In the genomic region with DNA sequence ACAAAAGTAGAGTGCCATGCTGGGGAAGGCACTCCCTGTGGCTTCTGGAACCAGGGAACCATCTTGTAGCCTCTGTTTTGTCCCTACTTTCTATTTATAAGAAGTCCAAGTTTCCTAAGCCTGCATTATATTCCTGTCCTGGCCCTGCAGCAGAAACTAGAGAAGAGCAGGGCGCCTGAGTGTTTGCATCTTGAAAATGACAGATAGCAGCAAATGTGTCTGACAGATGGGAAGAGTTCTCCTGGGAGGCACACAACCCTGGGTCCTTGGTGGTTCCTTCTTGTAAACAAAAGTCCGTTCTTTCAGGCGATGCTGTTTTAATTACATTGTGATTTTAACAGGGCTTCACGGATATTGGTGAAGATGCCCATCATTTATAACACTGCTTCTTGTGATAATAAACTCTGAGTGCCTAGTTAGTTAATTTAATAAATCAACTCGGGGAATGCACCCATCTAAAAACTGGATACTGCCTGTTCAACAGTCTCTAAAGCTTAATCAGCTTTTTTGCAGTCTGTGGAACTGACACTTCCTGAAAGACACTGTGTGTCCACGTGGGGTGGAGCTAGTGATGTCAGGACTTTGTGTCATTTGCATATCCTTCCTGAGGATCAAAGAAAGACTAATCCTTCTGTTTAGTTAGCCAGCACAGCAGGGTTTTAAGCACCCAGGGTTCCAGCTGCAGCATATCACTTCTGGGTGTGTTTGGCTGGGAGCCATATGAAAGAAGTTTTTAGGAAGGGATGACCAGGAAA, we compare ENCODE assay signal across 12 mouse cellular contexts.
DNase-seq lines count a peak whose midpoint lies in the region; ATAC-seq lines count a peak whose summit lies in the region.
"Had no signal": no experiment of that assay in that cellular context is flagged by ENCODE, and none has a peak within 500 bp of the region (broad histone marks: within the 10 kb centered on the region; RNA-seq: fewer than 3 reads in every experiment).

No protein-coding gene starts in this region.

- no peaks in the 10 kb centered on the region for H3K9me3 ChIP-seq in embryonic facial prominence, embryonic 14.5 days (ENCODE audit: control insufficient read depth, low read length)
- no peaks in the 10 kb centered on the region for H3K9me3 ChIP-seq in embryonic facial prominence, embryonic 10.5 days
- H3K9me3 ChIP-seq in kidney, embryonic 14.5 days (ENCODE audit: control insufficient read depth, low read length) = no peaks in the 10 kb centered on the region
- H3K9me3 ChIP-seq: heart, embryonic 15.5 days; liver, embryonic 13.5 days; megakaryocyte, embryonic 14.5 days; neural tube, embryonic 15.5 days had no signal

- H3K4me3 ChIP-seq in embryonic facial prominence, embryonic 14.5 days (ENCODE audit: low read depth, low read length) = no peak overlapping the region
- H3K4me3 ChIP-seq in embryonic facial prominence, embryonic 10.5 days = no peak overlapping the region
- no peak overlapping the region for H3K4me3 ChIP-seq in kidney, embryonic 14.5 days (ENCODE audit: low read length)
- H3K4me3 ChIP-seq: heart, embryonic 15.5 days; liver, embryonic 13.5 days; megakaryocyte, embryonic 14.5 days; neural tube, embryonic 15.5 days had no signal

- no peaks in the 10 kb centered on the region for H3K27me3 ChIP-seq in embryonic facial prominence, embryonic 14.5 days (replicated peaks; ENCODE audit: control insufficient read depth, insufficient read depth, low read length)
- H3K27me3 ChIP-seq in embryonic facial prominence, embryonic 10.5 days (replicated peaks; ENCODE audit: low read depth, poor library complexity, severe bottlenecking) = no peaks in the 10 kb centered on the region
- H3K27me3 ChIP-seq in kidney, embryonic 14.5 days (ENCODE audit: control insufficient read depth, insufficient read depth, low read length) = no peaks in the 10 kb centered on the region
- H3K27me3 ChIP-seq: heart, embryonic 15.5 days; liver, embryonic 13.5 days; megakaryocyte, embryonic 14.5 days; neural tube, embryonic 15.5 days had no signal

- peak; percentile 67; the same call in 1 of the 2 replicates for ATAC-seq in embryonic facial prominence, embryonic 14.5 days (ENCODE audit: low read depth)
- peak; percentile 62; the same call in 1 of the 2 replicates for ATAC-seq in kidney, embryonic 14.5 days (ENCODE audit: low FRiP score, low TSS enrichment)
- ATAC-seq in megakaryocyte progenitor cell, adult 5-6 weeks (replicated peaks; ENCODE audit: poor library complexity) = peak; percentile 74
- no peak for ATAC-seq in inflammation-experienced regulatory T-cells, adult 6 months

- no peak overlapping the region for H3K9ac ChIP-seq in embryonic facial prominence, embryonic 14.5 days (ENCODE audit: low read depth, low read length)
- no peak overlapping the region for H3K9ac ChIP-seq in kidney, embryonic 14.5 days (ENCODE audit: low read depth, low read length)
- H3K9ac ChIP-seq: heart, embryonic 15.5 days; liver, embryonic 13.5 days; neural tube, embryonic 15.5 days had no signal

- peak; percentile 62 for DNase-seq in embryonic facial prominence, embryonic 14.5 days (ENCODE audit: low spot score)
- no peak for DNase-seq in embryonic facial prominence, embryonic 10.5 days (ENCODE audit: low spot score)
- no peak for DNase-seq in kidney, adult 18-20 months
- peak; percentile 27 for DNase-seq in 416B (ENCODE audit: low read depth)
- no peak for DNase-seq in left cerebral cortex, postnatal 36 days (ENCODE audit: low spot score in 2 of 2)
- DNase-seq: liver, embryonic 13.5 days had no signal

- 25% methylated on average over 6 of the region's 6 CpGs for WGBS in embryonic facial prominence, embryonic 14.5 days
- 42% methylated on average over 6 of the region's 6 CpGs for WGBS in embryonic facial prominence, embryonic 10.5 days
- 21% methylated on average over 6 of the region's 6 CpGs for WGBS in kidney, embryonic 14.5 days

- peaks cover 4% of the 10 kb centered on the region for H3K4me1 ChIP-seq in embryonic facial prominence, embryonic 14.5 days (ENCODE audit: control insufficient read depth, insufficient read depth, low read length)
- H3K4me1 ChIP-seq in embryonic facial prominence, embryonic 10.5 days = peaks cover 12% of the 10 kb centered on the region; the same call in 1 of the 2 replicates
- H3K4me1 ChIP-seq in kidney, embryonic 14.5 days (ENCODE audit: control insufficient read depth, insufficient read depth, low read length) = 0 out of 2 replicates have a peak, but pooled peaks cover 3% of the 10 kb centered on the region
- H3K4me1 ChIP-seq: liver, embryonic 13.5 days had no signal

- no peaks in the 10 kb centered on the region for H3K36me3 ChIP-seq in embryonic facial prominence, embryonic 14.5 days (ENCODE audit: control insufficient read depth, insufficient read depth, low read length)
- no peaks in the 10 kb centered on the region for H3K36me3 ChIP-seq in embryonic facial prominence, embryonic 10.5 days (replicated peaks)
- H3K36me3 ChIP-seq in kidney, embryonic 14.5 days (ENCODE audit: control insufficient read depth, insufficient read depth, low read length) = no peaks in the 10 kb centered on the region
- H3K36me3 ChIP-seq: heart, embryonic 15.5 days; liver, embryonic 13.5 days; neural tube, embryonic 15.5 days had no signal

- intact Hi-C loops in left cerebral cortex, postnatal 36 days (cut with DNase I) = no loop called here

- no peak overlapping the region for H3K27ac ChIP-seq in embryonic facial prominence, embryonic 14.5 days (replicated peaks; ENCODE audit: low read depth, low read length)
- no peak overlapping the region for H3K27ac ChIP-seq in embryonic facial prominence, embryonic 10.5 days (replicated peaks)
- no peak overlapping the region for H3K27ac ChIP-seq in kidney, embryonic 14.5 days (ENCODE audit: low read depth, low read length)
- H3K27ac ChIP-seq: heart, embryonic 15.5 days; liver, embryonic 13.5 days; neural tube, embryonic 15.5 days had no signal

- H3K4me2 ChIP-seq in embryonic facial prominence, embryonic 14.5 days (ENCODE audit: low read depth, low read length) = no peak overlapping the region
- H3K4me2 ChIP-seq in kidney, embryonic 14.5 days (replicated peaks; ENCODE audit: low read depth, low read length) = no peak overlapping the region
- H3K4me2 ChIP-seq: heart, embryonic 15.5 days; liver, embryonic 13.5 days; neural tube, embryonic 15.5 days had no signal

Comparison
In these comparisons a context has a peak if more than half of its experiments do, and no peak if none do; other contexts are left out.
1. DNase-seq: peak in embryonic facial prominence, embryonic 14.5 days (single experiment) and 416B (single experiment); none in embryonic facial prominence, embryonic 10.5 days (single experiment), kidney, adult 18-20 months (single experiment) and left cerebral cortex, postnatal 36 days (0 of 2).